Mouse (Mus musculus) CH12.LX (cell line): ENCODE results near the gene Hipk2. TPM values are rescaled to one million over a fixed set of nuclear protein-coding genes. Genes with fewer than 3 reads are reported as not detected.

Experiments used
- DNase-seq: peaks from one replicate; pipeline ENCODE4 v3.0.0-alpha.2; 2013; ENCODE audit errors: extremely low read depth
- H3K27ac ChIP-seq: 2 replicates; pipeline ENCODE4 v1.5.1; 2012; ENCODE audit warnings: low read depth, mild to moderate bottlenecking, control low read depth, moderate library complexity; ENCODE audit not compliant: insufficient read depth
- H3K27me3 ChIP-seq: replicated peaks from 2 replicates; pipeline ENCODE3; 2012; ENCODE audit warnings: inconsistent platforms
- H3K36me3 ChIP-seq, 2 experiments: replicated peaks in 1 of 2; 2 replicates each; pipeline versions ENCODE3 to v1.6.1; 2012; ENCODE audit warnings: inconsistent platforms in 1 of 2, low read length in 1 of 2, mild to moderate bottlenecking in 1 of 2, mixed read lengths in 1 of 2, moderate library complexity in 1 of 2; ENCODE audit not compliant: control insufficient read depth in 1 of 2, insufficient read depth in 1 of 2
- H3K4me1 ChIP-seq, 2 experiments: 2 replicates each; pipeline ENCODE4 v1.6.1; 2012; ENCODE audit warnings: inconsistent platforms in 1 of 2, moderate library complexity in 1 of 2; ENCODE audit not compliant: insufficient read depth in 2 of 2, control insufficient read depth in 1 of 2
- H3K4me2 ChIP-seq: 2 replicates; pipeline ENCODE4 v1.6.1; 2012; ENCODE audit warnings: low read depth, mild to moderate bottlenecking, control low read depth; ENCODE audit not compliant: poor library complexity, insufficient read depth, severe bottlenecking
- H3K4me3 ChIP-seq, 3 experiments: fragments of 150-350 bp in 1 of 3; sonication (generic) in 1 of 3; replicated peaks in 1 of 3; 2 replicates each; pipeline versions ENCODE3 to v1.5.1; 2011 to 2012; ENCODE audit warnings: low read depth in 2 of 3, low read length in 2 of 3, mild to moderate bottlenecking in 2 of 3, moderate library complexity in 2 of 3, control low read depth in 1 of 3, improper control_type of control experiment in 1 of 3, inconsistent platforms in 1 of 3, mixed read lengths in 1 of 3; ENCODE audit not compliant: poor library complexity in 1 of 3
- H3K79me2 ChIP-seq: replicated peaks from 2 replicates; pipeline ENCODE4 v1.6.1; 2012; ENCODE audit warnings: mild to moderate bottlenecking, moderate library complexity; ENCODE audit not compliant: control insufficient read depth, poor library complexity, insufficient read depth, severe bottlenecking; ENCODE audit errors: extremely low read depth
- H3K9ac ChIP-seq: 2 replicates; pipeline ENCODE4 v1.6.1; 2012; ENCODE audit warnings: low read depth, mild to moderate bottlenecking, control low read depth, moderate library complexity; ENCODE audit not compliant: insufficient read depth
- H3K9me3 ChIP-seq: replicated peaks from 2 replicates; pipeline ENCODE3; 2012; ENCODE audit warnings: low read length, inconsistent platforms, mixed read lengths
- BHLHE40 ChIP-seq: IDR thresholded peaks from 2 replicates; pipeline ENCODE4 v1.6.1; 2011; ENCODE audit warnings: mild to moderate bottlenecking, low read depth, low read length, improper control_type of control experiment
- CHD2 ChIP-seq: IDR thresholded peaks from 2 replicates; pipeline ENCODE4 v1.6.1; 2011; ENCODE audit warnings: low read length, improper control_type of control experiment
- CTCF ChIP-seq, 2 experiments: IDR thresholded peaks in 1 of 2; conservative IDR thresholded peaks in 1 of 2; 2 replicates each; pipeline ENCODE4 v1.5.1; 2011 to 2012; ENCODE audit warnings: low read depth in 2 of 2, low read length in 2 of 2, improper control_type of control experiment in 1 of 2, inconsistent platforms in 1 of 2, mild to moderate bottlenecking in 1 of 2, moderate library complexity in 1 of 2
- ELF1 ChIP-seq: IDR thresholded peaks from 2 replicates; pipeline ENCODE4 v1.6.1; 2014; ENCODE audit warnings: low read depth, mild to moderate bottlenecking, inconsistent platforms, low read length, improper control_type of control experiment
- IRF4 ChIP-seq: IDR thresholded peaks from 2 replicates; pipeline ENCODE4 v1.6.1; 2014; ENCODE audit warnings: low read depth, mild to moderate bottlenecking, inconsistent platforms, low read length, improper control_type of control experiment
- JUN ChIP-seq: IDR thresholded peaks from 2 replicates; pipeline ENCODE4 v1.6.1; 2011; ENCODE audit warnings: low read depth, mild to moderate bottlenecking, low read length, improper control_type of control experiment, moderate library complexity; ENCODE audit not compliant: insufficient read depth
- JUND ChIP-seq: conservative IDR thresholded peaks from 2 replicates; pipeline ENCODE4 v1.6.1; 2011; ENCODE audit warnings: low read depth, low read length, improper control_type of control experiment
- KAT2A ChIP-seq: IDR thresholded peaks from 2 replicates; pipeline ENCODE4 v1.6.1; 2012; ENCODE audit warnings: low read length, improper control_type of control experiment, inconsistent platforms; ENCODE audit not compliant: insufficient replicate concordance
- MAFK ChIP-seq: IDR thresholded peaks from 2 replicates; pipeline ENCODE4 v1.6.1; 2011; ENCODE audit warnings: low read length, improper control_type of control experiment; ENCODE audit not compliant: insufficient replicate concordance
- MAZ ChIP-seq: IDR thresholded peaks from 2 replicates; pipeline ENCODE4 v1.6.1; 2012; ENCODE audit warnings: low read depth, mild to moderate bottlenecking, inconsistent platforms, low read length, improper control_type of control experiment, moderate library complexity
- MXI1 ChIP-seq: IDR thresholded peaks from 2 replicates; pipeline ENCODE4 v1.6.1; 2011; ENCODE audit warnings: mild to moderate bottlenecking, low read depth, low read length, improper control_type of control experiment
- MYC ChIP-seq: IDR thresholded peaks from 2 replicates; pipeline ENCODE4 v1.6.1; 2011; ENCODE audit warnings: low read depth, mild to moderate bottlenecking, improper control_type of control experiment, low read length
- POLR2A ChIP-seq: IDR thresholded peaks from 2 replicates; pipeline ENCODE4 v1.6.1; 2011; ENCODE audit warnings: low read depth, mild to moderate bottlenecking, improper control_type of control experiment, low read length
- RCOR1 ChIP-seq: conservative IDR thresholded peaks from 2 replicates; pipeline ENCODE4 v1.6.1; 2012; ENCODE audit warnings: low read depth, mild to moderate bottlenecking, inconsistent platforms, low read length, improper control_type of control experiment
- SMC3 ChIP-seq: IDR thresholded peaks from 2 replicates; pipeline ENCODE4 v1.6.1; 2011; ENCODE audit warnings: low read depth, low read length, improper control_type of control experiment
- USF1 ChIP-seq: IDR thresholded peaks from 2 replicates; pipeline ENCODE4 v1.6.1; 2014; ENCODE audit warnings: low read depth, mild to moderate bottlenecking, inconsistent platforms, low read length, improper control_type of control experiment
- ZKSCAN1 ChIP-seq: IDR thresholded peaks from 2 replicates; pipeline ENCODE4 v1.6.1; 2012; ENCODE audit warnings: low read depth, inconsistent platforms, low read length, improper control_type of control experiment, borderline replicate concordance
- ZMIZ1 ChIP-seq: IDR thresholded peaks from 2 replicates; pipeline ENCODE4 v1.6.1; 2012; ENCODE audit warnings: low read depth, mild to moderate bottlenecking, inconsistent platforms, low read length, improper control_type of control experiment
- dilution Hi-C: fragments of 300-500 bp; cut with MboI; formaldehyde crosslinking; loops from 2 replicates; pipeline ENCODE4 v1.14.3; 2020; ENCODE audit warnings: low sequenced_read_pairs; ENCODE audit not compliant: extremely low pct_unique_long_range_greater_than_20kb, extremely low pct_ligation_motif_present
- in situ Hi-C: fragments of 300-500 bp; cut with MboI; formaldehyde crosslinking; loops from 3 replicates; pipeline ENCODE4 v1.14.3; 2019; ENCODE audit warnings: low sequenced_read_pairs, low pct_ligation_motif_present, low pct_unique_long_range_greater_than_20kb, mixed read lengths
- polyA plus RNA-seq: library from polyadenylated mRNA; unstranded; fragments of >175 nt; gene quantifications from 2 replicates; pipeline ENCODE4 v1.2.1, GENCODE M21; 2012; ENCODE audit warnings: low read depth; ENCODE audit not compliant: insufficient read length
- total RNA-seq, 2 experiments: library from RNA; depleted of rRNA; stranded (reverse); fragments of 300-350 nt in 1 of 2; fragments of >200 nt in 1 of 2; gene quantifications; 2 replicates each; pipeline ENCODE4 v1.2.3; 2012 to 2014

Gene Hipk2
- total and polyA plus RNA-seq, 3 experiments: 1.6 to 5.3 (median 2.6) TPM

DNA sequence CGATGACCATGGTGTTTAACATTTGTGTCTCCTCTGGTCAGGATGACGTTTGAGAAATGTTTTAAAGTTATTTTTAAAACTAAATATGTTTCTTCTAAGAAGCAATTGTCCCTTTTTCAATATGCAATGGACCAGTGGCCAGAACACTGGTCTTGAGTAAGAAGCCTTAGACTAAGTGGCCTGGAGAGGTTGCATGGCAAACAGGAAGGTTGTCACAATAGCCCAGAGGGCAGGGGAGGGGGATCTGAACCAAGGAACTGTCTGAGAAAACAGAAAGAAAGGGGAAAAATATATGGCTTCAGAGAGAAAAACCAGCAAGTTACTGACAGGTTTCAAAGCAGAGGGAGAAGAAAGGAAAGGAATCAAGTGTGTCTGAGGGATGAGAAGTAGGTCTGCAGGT lies 47.8 kb downstream of the Hipk2 start:
- no peaks in the 10 kb centered on the region for H3K36me3 ChIP-seq

DNA sequence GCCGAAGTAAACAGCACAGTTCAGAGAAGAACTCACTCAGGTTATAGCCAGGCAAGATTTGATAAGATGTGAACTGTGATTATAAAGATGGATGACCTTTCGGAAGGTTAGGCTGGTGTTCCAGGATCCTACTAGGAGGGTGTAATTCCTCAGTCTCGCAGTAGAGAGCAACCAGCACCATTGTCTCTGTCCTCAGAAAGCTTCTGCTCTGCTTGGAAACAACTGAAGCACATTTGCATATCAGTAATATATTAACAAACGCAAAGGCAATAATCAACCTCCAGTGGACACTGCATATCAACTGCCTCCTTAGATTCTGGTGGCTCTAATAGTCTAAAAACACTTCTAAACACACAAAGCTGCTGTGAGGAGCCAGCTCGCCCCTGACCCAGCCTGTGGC lies 48.5 kb downstream of the Hipk2 start:
- in situ Hi-C loops (no loop called here), dilution Hi-C loops (no loop called here)
- Histone ChIP-seq H3K36me3 (no peaks in the 10 kb centered on the region), H3K79me2 (no peaks in the 10 kb centered on the region), H3K9me3 (no peaks in the 10 kb centered on the region), H3K27me3 (no peaks in the 10 kb centered on the region), H3K27ac (no peak overlapping the region), H3K4me3 (no peak overlapping the region), H3K4me1 (no peaks in the 10 kb centered on the region), H3K9ac (no peak overlapping the region), H3K4me2 (no peak overlapping the region)
- no peak for DNase-seq
- TF ChIP-seq SMC3 (peak; percentile 7; the same call in 1 of the 2 replicates), CHD2 (no peak)

More for the DNA sequence above, 47.8 kb downstream of the Hipk2 start:
- H3K27me3 ChIP-seq: no peaks in the 10 kb centered on the region
- no peaks in the 10 kb centered on the region for H3K9me3 ChIP-seq
- H3K4me2 ChIP-seq: no peak overlapping the region
- no peak for DNase-seq
- H3K4me1 ChIP-seq: no peaks in the 10 kb centered on the region
- TF ChIP-seq ZMIZ1 (no peak), POLR2A (no peak), CHD2 (no peak), JUND (no peak), SMC3 (no peak), BHLHE40 (no peak), JUN (no peak), ZKSCAN1 (no peak), RCOR1 (no peak), ELF1 (no peak), USF1 (no peak), MYC (no peak), MAZ (no peak)
- H3K9ac ChIP-seq: no peak overlapping the region
- no peak overlapping the region for H3K27ac ChIP-seq
- H3K79me2 ChIP-seq: no peaks in the 10 kb centered on the region
- dilution Hi-C loops: no loop called here
- H3K4me3 ChIP-seq: no peak overlapping the region
- in situ Hi-C loops: no loop called here

DNA sequence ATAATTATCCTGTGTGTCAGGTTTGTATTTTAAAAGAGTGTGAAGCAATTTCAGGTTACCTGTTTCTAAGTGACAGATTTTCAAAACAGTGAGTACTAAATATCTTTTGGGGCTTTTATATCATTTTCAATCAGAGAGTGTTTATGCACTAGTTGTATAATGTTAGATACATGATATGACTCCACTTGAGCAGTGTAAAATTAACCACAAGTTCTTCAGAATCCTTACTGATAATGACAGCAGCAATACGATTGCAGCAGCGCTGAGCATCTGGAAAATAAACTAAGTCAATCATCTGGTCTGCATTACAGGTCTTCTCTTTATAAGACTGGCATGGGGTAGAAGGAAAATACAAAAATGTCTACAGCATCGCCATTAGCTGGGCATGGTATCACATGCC lies 49.1 kb downstream of the Hipk2 start:
- H3K4me3 ChIP-seq: no peak overlapping the region
- H3K36me3 ChIP-seq: no peaks in the 10 kb centered on the region
- no peak overlapping the region for H3K27ac ChIP-seq
- H3K9me3 ChIP-seq: no peaks in the 10 kb centered on the region
- no peak overlapping the region for H3K9ac ChIP-seq
- H3K79me2 ChIP-seq: no peaks in the 10 kb centered on the region
- H3K4me1 ChIP-seq: no peaks in the 10 kb centered on the region
- dilution Hi-C loops: no loop called here
- TF ChIP-seq ELF1 (no peak), IRF4 (no peak), CTCF (conservative IDR thresholded peaks at IDR 0.05 in 1 of 2, IDR thresholded peaks at IDR 0.05 in 1 of 2; ENCODE audit: low read depth in 2 of 2, low read length in 2 of 2) (no peak), MAFK (no peak), KAT2A (no peak), MXI1 (no peak), SMC3 (no peak)
- TF ChIP-seq, all 38 proteins: peak for 0
- in situ Hi-C loops: no loop called here
- Histone ChIP-seq H3K4me2 (no peak overlapping the region), H3K27me3 (no peaks in the 10 kb centered on the region)
- DNase-seq: no peak
